Mouse (Mus musculus) urinary bladder, postnatal 14 days (tissue): ENCODE measurements at regions not wholly inside any gene's neighbourhood (a gene's known extent, or its start where the extent isn't known, plus 50 kb on each side); places are given as distances from the start of the nearest gene placed in this dataset.

ENCODE experiments used
- DNase-seq: peaks from one replicate; pipeline ENCODE4 v3.0.0; 2021; ENCODE audit warnings: low spot score

- DNase-seq, result no peak
Observed at GRCm38 (mm10) chr7:39866674-39867428, 349.3 kb downstream of the Zfp619 start.

DNA sequence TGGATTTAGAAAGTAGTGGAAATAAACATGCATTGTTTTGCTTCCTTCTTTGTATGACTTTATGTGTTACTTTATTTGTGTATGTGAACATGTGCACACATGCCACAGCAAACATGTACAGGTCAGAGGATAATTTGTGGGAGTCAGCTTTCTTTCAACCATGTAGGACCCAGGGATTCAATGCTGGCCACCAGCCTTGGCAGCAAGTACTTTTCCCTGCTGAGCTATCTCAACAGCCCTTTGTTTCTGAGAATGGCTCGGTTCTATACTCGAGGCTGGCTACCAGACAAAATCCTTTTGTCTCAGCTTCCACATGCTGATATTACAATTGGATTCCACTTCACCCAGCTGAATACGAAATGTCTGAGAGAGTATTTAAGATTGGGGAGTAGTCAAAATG is 349.9 kb downstream of the Zfp619 start:
- no peak for DNase-seq

DNA sequence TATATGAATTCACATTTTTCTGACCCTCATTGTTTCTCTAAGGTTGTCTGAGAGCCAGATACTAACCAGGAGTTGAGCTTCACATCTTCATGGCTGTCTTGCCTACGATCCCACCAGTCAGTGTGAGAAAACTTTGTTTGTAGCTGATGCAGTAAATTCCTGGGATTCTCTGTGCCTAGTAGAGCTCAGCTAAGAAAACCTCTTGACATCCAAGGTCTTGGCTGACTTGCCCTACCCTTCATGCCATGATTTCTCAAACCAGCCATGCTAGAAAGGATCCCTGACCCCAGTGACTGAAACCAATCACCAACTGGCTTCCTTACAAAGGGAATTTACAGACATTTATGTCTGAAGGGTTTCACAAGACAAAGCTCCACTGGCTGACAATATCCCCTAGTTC is 364.5 kb downstream of the Zfp619 start:
- no peak for DNase-seq

DNA sequence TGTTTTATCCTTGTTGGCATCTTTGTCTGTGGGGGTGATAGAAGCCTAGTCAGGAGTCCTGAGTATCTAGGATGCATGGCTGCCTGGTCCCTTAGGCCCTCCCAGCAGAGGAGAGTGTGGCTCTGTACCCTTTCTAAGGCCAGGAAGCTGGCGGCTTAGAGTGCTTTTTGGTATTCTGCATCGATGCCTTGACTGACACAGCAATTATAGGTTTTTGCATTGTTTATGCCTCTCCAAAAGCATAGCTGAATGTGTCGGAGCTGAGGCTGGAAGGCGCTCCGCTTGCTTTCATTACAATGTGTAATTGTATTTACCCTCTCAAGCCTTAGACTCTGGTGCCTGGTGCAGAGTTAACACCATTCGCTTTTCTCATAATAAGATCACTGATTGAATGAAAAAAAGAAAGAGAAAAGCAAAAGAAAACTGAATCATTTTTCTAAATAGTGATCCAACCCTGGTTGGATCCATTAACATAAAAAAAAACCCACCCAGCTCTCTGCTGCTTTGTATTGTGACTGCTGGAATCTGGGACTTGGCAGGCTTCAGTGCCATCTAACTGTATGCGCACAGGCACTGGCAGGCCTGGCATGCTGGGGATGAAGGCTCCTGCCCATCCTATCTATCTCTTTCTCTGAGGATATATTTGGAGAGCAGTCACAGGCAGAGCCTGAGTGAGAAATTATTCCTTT is 376.8 kb downstream of the Zfp619 start:
- DNase-seq, result no peak

- no peak for DNase-seq
Observed at GRCm38 (mm10) chr7:39896918-39897317, 379.4 kb downstream of the Zfp619 start.

DNA sequence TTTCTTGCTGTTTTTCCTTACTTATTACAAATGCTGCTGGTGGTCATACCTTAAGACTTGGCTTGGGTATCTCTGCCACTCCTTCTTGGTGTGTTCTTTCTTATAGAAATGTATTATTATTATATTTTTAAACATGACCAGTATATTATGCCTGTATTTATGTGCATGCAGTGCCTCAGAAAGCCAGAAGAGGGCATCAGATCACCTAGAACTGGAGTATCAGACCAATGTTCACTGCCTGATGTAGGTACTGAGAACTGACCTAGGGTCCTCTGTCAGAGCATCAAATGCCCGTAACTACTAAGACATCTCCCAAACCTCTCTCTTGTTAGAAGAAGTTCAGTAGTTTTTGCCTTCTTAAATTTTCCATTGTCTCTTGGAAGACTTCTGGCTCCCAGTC is 380.7 kb downstream of the Zfp619 start:
- no peak for DNase-seq

- DNase-seq, result no peak
Observed at GRCm38 (mm10) chr7:39933946-39934345, 416.4 kb downstream of the Zfp619 start.

DNA sequence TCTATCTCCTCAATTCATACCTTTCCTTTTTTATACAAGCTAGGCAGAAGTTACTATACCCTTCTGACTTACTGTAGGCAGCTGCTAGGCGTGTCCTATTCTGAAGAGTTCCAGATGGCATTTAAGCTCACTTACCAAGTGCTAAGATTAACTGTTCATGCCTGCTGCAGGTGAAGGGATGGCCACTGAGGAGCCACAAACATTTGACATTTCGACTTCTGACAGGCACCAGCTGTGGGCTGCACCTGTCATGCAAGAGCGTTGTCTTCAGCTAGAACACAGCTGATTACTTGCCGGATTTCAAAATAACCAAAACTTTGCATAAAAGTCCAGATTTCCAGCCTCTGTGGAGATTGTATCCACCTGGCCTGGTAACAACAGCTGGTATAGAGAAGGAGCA is 419.7 kb downstream of the Zfp619 start:
- no peak for DNase-seq

DNA sequence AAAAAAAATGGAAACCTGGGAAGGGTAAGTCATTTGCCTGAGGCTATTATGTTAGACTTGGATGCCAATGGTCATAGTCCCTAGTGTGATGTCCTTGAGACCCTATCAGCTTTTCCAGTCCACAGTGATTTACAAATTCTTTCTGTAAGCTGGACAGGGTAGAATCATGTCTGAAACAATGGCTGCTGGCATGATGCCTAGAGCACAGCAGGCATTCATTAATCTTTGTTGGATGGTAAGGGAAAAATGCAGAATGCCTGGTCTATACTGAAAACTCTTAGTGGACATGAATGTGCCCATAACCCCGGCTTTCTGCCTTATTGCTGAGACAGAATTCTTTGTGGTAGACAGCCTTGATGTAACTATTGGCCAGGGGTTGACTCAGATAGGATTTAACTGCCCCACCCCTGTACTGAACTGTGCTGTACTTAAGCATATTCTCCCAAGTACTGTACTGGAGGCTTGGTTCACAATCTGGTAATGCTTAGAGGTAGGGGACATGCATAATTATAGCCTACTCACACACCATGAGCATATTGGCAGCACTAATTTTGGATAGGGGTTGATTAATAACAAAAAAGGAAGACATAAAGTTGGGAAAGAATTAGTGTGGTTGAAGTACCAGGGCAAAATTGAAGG is 424.8 kb downstream of the Zfp619 start:
- DNase-seq, result no peak

DNA sequence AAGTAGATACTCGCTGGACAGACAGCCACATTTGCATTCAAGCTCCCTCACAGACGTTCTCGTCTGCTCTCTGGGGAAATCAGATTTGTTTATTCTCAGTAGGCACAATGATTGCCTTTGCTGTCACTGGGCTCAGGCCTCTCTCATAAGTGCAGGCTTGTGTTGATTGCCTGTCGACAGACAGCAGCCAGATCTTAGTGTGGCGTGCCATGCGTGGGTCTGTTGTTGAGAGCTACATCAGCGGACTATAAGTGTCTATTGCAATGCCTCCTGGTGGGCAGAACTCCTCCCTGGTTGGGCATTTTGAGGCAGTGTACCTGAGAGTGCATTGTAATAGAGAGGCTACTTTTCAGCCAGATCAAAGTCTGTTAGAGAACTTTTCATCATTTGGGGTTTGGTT is 436.5 kb downstream of the Zfp619 start:
- no peak for DNase-seq

DNA sequence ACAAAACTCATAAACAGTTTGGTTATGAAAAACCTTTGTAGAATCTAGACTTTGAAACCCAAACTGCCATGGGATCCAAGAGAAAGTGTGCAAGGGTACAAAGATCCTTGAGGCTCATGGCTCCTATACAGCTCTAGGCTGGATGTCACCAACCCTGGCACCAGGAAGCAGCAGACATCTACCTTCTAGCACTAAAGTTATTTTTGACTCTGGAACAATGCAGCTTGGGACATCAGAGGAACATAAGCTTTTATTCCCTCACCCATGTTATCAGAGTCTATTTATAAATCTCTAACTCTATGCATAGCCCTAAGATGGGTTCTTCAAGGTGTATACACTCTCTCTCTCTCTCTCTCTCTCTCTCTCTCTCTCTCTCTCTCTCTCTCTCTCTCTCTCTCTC is 437.4 kb downstream of the Zfp619 start:
- DNase-seq, result no peak

- no peak for DNase-seq
Observed at GRCm38 (mm10) chr7:39978121-39978520, 460.6 kb downstream of the Zfp619 start.

DNA sequence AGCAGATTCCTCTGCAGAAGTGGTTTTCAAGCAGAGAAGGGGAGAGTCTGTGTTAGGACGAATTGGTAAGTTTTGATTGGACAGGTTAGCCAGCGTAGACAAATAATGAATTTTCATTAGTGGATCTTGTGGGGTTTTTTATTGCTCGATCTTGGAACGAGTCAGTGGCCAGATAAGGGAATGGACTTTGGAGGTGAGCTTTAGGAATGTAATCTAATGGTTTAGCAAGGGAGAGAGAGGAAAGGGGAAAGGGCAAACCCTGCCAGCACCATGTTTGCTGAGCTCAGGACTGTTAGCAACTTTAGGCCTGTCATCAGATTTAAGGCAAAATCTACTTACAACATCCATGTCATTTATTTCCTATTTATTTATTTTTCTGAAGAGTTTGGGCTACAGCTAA is 464.1 kb downstream of the Zfp619 start:
- no peak for DNase-seq
